Mouse (Mus musculus): ENCODE data around the gene Kctd17. TPM values are rescaled to one million over a fixed set of nuclear protein-coding genes. Genes with fewer than 3 reads are reported as not detected.

Gene Kctd17
- total RNA-seq, 2 experiments from 2014 or later, result 8.9 to 17.2 TPM

DNA sequence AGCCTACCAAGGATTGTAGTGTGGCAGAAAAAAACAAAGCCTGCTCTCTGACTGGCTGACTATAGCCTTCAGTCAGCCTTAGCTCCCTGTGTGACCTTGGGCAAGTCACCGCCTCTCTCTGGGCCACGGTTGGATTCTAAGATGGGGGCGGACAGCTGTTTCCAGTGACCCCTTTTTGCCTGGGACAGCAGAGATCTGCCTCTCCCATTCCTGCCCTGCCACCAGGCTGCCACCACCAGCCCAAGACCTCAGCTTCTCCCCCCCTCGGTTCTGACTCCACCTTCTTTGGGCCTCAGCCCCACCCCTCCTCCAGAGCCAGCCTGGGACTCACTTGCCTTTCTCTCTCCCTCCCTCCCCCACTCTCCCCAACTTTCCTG, 9.6 kb downstream of the Kctd17 start:
- Histone ChIP-seq H3K27ac (peak overlapping the region; percentile 77), H3K4me3 (no peak overlapping the region)
- no peak for TF ChIP-seq CTCF (IDR thresholded peaks at IDR 0.05)
- intact Hi-C loops (cut with DNase I), result no loop called here
- DNase-seq, result no peak

DNA sequence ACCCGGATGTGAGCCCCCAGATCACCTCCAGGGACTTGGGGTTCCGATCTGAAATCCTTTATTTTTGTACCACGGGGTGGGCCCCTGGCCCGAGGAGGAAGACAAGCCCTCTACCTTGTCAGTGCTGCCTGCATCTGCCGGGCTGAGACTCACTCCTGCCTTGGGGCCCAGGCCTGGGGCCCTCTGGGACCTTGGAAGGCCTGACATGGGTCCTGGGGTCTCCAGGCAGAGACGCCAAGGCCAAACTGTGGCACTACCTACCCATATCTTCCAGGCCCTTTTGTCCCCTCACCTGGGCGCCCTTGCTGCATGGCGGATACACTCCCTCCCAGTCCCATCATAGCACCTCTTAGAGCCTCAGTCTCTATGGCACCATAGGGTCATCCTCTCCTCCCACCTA, 10.1 kb downstream of the Kctd17 start:
- intact Hi-C loops (cut with DNase I), result no loop called here
- Histone ChIP-seq H3K27ac (no peak overlapping the region), H3K4me3 (no peak overlapping the region)
- no peak for DNase-seq
- TF ChIP-seq CTCF (IDR thresholded peaks at IDR 0.05), result no peak

DNA sequence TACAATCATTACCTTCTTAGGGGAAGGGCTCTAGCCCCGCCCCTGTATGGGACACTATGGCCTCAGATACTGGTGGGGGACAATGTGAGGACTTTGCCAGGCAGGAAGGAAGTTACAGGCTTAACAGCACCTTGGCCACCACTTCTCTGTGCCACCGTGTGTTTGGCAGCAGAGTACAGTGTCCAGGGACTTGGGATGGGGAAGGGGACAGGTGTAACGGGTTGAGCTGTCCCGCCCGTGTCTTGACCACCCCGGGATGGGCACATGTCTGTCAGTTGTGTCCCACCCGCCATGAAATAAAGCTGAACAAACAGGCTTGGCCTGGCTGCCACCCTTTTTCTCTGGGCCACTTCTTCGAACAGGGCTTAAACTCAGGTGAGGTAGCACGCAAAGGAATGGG, 10.6 kb downstream of the Kctd17 start:
- Histone ChIP-seq H3K4me3 (no peak overlapping the region), H3K27ac (no peak overlapping the region)
- TF ChIP-seq CTCF (IDR thresholded peaks at IDR 0.05), result no peak
- intact Hi-C loops (cut with DNase I), result no loop called here
- no peak for DNase-seq

DNA sequence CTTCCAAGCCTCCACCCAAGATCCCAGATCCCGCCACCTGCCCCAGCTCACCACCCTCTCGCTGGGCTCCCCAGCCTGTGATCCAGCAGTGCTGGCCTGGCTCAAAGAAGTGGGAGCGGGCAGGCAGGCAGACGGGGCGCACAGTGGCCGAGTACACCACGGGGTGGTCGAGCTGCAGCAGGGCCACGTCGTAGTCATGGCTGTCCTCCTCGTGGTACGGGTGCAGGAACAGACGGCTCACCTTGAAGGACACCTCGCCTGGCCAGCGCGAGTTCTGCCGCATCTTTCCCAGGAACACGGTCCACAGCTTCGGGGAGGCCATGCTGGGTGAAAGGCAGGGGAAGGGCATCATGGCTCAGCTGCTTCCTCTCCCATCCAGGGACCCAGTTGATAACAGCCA, 13.9 kb downstream of the Kctd17 start:
- intact Hi-C loops (cut with DNase I), result no loop called here
- TF ChIP-seq CTCF (IDR thresholded peaks at IDR 0.05), result no peak
- Histone ChIP-seq H3K27ac (no peak overlapping the region), H3K4me3 (no peak overlapping the region)
- no peak for DNase-seq

DNA sequence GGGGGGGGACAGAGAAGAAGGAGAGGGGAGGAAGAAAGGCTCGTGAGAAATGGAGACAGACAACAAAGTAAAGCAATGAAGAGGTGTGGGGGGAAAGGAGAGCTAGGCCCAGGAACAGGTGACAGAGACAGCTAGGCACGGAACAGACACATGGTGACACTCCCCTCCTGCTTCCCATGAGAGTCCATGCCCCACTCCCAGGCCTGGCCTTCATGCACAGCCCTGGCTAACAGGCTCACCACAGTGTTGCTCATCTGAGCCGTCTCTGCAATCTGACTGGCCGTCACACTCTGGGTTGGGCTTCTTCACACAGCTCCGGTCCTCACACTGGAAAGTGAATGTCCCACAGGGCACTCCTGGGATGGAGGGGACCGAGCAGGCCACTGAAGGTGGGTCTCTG, 15.5 kb downstream of the Kctd17 start:
- H3K27ac ChIP-seq, result no peak overlapping the region
- intact Hi-C loops (cut with DNase I), result no loop called here
- no peak for DNase-seq
- TF ChIP-seq CTCF (IDR thresholded peaks at IDR 0.05), result no peak
- no peak overlapping the region for H3K4me3 ChIP-seq

DNA sequence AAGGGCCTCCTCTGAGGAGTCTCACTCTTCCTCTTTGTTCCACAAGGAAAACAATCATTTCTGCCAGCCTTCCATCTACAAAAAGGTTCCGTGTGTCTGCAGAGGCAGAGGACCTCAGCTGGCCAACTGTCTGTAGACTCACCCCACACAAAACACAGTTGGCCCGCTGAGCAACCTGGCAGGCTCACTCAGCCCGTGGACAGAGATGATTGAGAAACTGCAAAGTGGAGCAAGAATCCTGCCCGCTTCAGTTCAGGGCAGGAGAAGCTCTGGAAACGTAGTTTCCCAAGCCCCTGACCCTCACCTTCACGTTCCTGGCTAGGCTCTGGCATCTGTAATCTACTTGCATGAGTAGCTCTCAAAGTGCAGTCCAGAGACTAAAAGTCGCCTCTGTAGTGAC, 18.8 kb downstream of the Kctd17 start:
- peak; percentile 58 for DNase-seq
- H3K4me3 ChIP-seq, result no peak overlapping the region
- no peak for TF ChIP-seq CTCF (IDR thresholded peaks at IDR 0.05)
- intact Hi-C loops (cut with DNase I), result loop anchor here (1.0 to 5.0 kb wide), 2 partner anchors 85 to 135 kb away; no protein-coding TSS in a partner anchor
- H3K27ac ChIP-seq, result peak overlapping the region; percentile 80

DNA sequence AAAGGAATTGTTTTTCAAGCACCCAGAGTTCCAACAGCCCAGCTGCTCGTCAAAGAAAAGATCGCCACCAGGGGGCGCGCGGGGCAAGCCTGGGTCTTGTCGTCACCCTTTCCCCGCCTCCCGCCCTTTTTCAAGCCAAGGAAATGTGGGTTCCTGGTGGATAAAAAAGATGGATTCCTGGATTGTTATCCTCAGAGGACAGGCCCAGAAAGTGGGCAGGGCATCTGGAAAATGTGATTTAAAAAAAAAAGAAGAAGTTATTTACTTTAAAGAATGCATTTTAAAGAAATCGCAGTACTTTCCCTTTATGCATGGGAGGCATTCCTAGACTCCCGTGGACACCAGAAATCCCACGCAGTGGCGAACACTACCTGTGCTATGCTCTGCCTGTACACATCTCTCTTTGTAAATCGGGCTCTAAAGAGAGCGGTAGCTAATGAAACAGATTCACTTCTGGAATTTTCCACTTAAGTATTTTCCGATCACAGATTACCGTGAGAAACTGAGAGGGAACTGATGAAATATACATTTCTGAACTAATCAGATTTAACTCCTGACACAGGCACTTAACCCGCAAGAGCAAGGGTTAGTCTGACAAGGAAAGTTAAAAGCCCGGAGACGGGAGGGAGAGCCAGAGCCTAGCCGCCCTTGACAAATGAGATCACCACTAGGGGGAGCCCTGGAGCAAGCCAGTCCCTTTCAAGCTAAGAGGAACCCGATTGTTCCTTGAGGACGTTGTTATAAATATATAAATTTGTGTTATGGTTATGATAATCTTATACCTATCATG, 19.6 kb downstream of the Kctd17 start:
- peak; percentile 96 for DNase-seq
- peak; percentile 96 for TF ChIP-seq CTCF (IDR thresholded peaks at IDR 0.05)
- Histone ChIP-seq H3K27ac (peak overlapping the region; percentile 87), H3K4me3 (peak overlapping the region; percentile 80)
- intact Hi-C loops (cut with DNase I), result loop anchor here (1.0 to 5.0 kb wide), 3 partner anchors 66 to 134 kb away; no protein-coding TSS in a partner anchor

DNA sequence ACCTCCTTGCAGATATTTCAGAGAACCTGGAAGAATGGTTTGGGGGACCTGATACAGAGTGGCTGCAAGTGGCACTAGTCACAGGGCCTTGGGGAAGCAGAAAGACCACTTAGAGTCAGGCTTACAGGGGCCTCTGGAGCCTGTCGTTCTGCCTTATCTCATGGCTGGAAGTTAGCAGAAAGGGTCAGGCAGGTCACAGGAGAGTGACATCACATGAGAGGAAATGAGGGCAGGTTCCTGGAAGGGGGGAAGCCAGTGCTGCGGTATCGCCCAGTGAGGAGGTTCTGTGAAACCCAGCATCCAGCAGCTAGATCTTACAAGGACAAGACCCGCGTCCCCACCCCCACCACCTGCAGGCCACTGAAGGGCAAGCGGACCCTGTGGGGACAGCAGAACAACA, 20.8 kb downstream of the Kctd17 start:
- Histone ChIP-seq H3K27ac (peak overlapping the region; percentile 87), H3K4me3 (no peak overlapping the region)
- no peak for DNase-seq
- TF ChIP-seq CTCF (IDR thresholded peaks at IDR 0.05), result no peak
- intact Hi-C loops (cut with DNase I), result loop anchor here (5.0 kb wide), 1 partner anchor 133 kb away; no protein-coding TSS in a partner anchor

DNA sequence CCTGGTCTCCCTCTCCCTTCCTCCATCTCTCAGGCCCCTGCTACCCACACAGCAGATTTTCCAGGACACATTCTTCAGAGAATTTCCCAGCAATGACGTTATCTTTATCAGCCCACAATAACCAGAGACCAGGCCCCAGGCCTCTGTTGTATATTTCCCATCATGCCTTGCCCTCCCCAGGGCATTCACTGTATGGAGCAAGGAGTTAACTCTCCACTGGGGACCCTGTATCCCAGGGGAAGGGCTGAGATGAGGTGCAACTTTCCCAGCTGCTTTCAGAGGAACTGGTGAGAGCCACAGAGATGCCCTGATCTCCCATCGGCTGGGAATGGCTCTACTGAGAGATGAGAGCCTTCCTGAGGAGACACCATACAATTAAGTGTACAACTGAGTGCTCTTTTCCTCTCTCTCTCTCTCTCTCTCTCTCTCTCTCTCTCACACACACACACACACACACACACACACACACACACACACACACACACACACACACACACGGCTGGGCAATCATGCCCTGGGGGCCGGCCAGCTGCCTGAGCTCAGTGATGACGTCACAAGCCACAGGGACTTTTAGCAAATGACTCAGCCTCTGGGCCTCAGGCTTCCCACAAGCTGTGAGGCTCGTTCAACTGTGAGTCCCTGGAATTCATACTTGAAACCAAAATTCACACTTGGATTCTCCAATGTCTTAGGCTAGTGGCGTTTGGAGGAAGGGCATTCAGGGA, 21.5 kb downstream of the Kctd17 start:
- intact Hi-C loops (cut with DNase I), result loop anchor here (5.0 kb wide), 1 partner anchor 132 kb away; no protein-coding TSS in a partner anchor
- peak overlapping the region; percentile 87 for H3K27ac ChIP-seq
- DNase-seq, result peak; percentile 73
- TF ChIP-seq CTCF (IDR thresholded peaks at IDR 0.05), result no peak
- H3K4me3 ChIP-seq, result no peak overlapping the region

DNA sequence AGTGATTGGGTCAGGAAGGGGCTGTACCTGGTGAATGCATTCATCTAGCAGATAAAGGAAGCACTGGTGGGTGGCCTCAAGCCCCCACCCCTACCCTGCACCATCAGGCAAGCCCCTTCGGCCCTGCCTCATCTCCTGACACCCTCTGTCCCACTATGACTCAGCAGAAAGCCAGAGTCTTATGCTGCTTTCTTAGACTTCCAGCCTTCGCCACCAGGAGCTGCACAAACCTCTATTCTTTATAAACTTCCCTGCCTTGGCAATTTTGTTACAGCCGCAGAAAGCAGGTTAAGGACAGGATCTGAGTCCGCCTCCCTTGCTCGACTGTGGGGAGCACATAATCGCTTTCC, 22.0 kb downstream of the Kctd17 start:
- Histone ChIP-seq H3K4me3 (no peak overlapping the region), H3K27ac (peak overlapping the region; percentile 59)
- intact Hi-C loops (cut with DNase I), result no loop called here
- no peak for TF ChIP-seq CTCF (IDR thresholded peaks at IDR 0.05)
- no peak for DNase-seq

DNA sequence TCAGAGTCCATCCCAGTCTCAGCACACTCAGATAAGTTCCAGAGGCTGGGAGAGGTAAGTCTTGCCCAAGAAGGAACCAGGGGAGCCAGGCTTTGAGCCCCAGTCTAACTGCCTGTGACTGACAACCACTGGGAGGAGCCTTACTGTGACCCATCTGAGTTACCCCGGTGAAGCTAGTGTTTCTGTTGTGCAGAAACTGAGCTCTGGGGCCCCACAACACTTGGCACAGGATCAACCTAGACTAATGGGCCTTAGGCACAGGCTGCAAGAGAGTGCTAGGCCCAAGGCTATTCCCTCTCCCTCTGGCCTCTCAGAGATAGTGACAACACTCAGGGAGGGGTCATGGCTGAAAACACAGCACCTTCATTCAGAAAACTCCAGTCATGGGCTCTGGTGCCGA, 22.8 kb downstream of the Kctd17 start:
- TF ChIP-seq CTCF (IDR thresholded peaks at IDR 0.05), result no peak
- no peak overlapping the region for H3K27ac ChIP-seq
- no peak overlapping the region for H3K4me3 ChIP-seq
- intact Hi-C loops (cut with DNase I), result no loop called here
- no peak for DNase-seq

DNA sequence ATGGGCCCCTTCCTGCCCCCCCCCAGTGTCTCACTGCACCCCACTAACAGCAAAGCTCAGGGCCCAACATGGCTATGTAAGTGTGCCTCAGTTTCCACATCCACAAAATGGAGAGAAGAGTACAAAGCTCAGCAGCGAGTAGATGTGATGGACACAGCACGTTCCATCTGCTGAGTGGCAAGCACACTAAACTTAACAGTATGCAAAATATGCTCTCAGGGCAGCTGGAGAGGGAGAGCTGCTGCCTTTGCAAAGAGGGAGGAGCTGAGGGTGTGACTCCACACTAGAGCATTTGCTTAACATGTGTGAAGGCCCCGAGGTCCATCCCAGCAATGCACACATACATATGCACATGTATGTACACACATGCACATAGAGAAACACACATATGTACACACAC, 24.6 kb downstream of the Kctd17 start:
- intact Hi-C loops (cut with DNase I), result no loop called here
- no peak for TF ChIP-seq CTCF (IDR thresholded peaks at IDR 0.05)
- Histone ChIP-seq H3K4me3 (no peak overlapping the region), H3K27ac (no peak overlapping the region)
- DNase-seq, result no peak

DNA sequence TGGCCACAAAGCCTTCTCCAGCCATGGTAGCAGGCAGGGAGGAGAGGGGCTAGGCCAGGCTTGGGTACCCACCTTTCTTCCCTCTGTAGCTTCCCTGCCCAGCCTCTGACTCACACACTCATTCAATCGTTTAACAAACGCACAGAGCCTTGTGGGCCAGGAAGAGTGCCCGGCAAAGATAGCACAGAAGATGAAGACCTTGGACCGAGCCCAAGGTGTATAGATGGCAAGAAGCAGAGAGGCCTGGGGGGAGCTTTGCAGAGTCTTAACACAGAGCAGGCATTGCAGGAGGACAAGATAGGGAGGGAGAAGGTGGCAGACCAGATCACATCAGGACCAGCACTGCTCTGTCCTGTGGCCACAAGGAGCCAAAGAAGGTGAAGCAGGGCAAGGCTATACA, 26.8 kb downstream of the Kctd17 start:
- DNase-seq, result no peak
- intact Hi-C loops (cut with DNase I), result no loop called here

More for the DNA sequence above, 26.8 kb downstream of the Kctd17 start:
- Histone ChIP-seq H3K4me3 (no peak overlapping the region), H3K27ac (peak overlapping the region; percentile 65)
- TF ChIP-seq CTCF (IDR thresholded peaks at IDR 0.05), result no peak

Data from gastrocnemius, adult 2 months (tissue).